Mouse (Mus musculus) heart, postnatal 0 days (tissue): ENCODE results near the gene Caskin2. TPM values are rescaled to one million over a fixed set of nuclear protein-coding genes. Genes with fewer than 3 reads are reported as not detected.

Source experiments
- ATAC-seq: fragments of 200-750 bp; cut with Nextera tagmentation; 2 replicates; pipeline ENCODE4 v1.8.0; 2017; ENCODE audit warnings: low read depth, moderate number of reproducible peaks, moderate library complexity; ENCODE audit not compliant: insufficient read depth
- DNase-seq: peaks from one replicate; pipeline ENCODE4 v3.0.0-alpha.2; 2016; ENCODE audit warnings: low spot score
- H3K27ac ChIP-seq: fragments of 300-500 bp; sonication (generic); 2 replicates; pipeline ENCODE4 v1.5.1; 2014; ENCODE audit warnings: low read depth, mild to moderate bottlenecking
- H3K27me3 ChIP-seq: fragments of 300-500 bp; sonication (generic); 2 replicates; pipeline ENCODE4 v1.6.1; 2014; ENCODE audit warnings: low read length, mixed read lengths; ENCODE audit not compliant: control insufficient read depth, insufficient read depth
- H3K36me3 ChIP-seq: fragments of 300-500 bp; sonication (generic); replicated peaks from 2 replicates; pipeline ENCODE4 v1.6.1; 2014; ENCODE audit warnings: low read length, mixed read lengths; ENCODE audit not compliant: control insufficient read depth, insufficient read depth
- H3K4me1 ChIP-seq: fragments of 300-500 bp; sonication (generic); 2 replicates; pipeline ENCODE4 v1.6.1; 2014; ENCODE audit warnings: antibody characterized with exemption; ENCODE audit not compliant: control insufficient read depth, insufficient read depth
- H3K4me2 ChIP-seq: fragments of 300-500 bp; sonication (generic); 2 replicates; pipeline ENCODE4 v1.6.1; 2014; ENCODE audit warnings: low read depth, mild to moderate bottlenecking, low read length, moderate library complexity
- H3K4me3 ChIP-seq: fragments of 300-500 bp; sonication (generic); 2 replicates; pipeline ENCODE4 v1.5.1; 2014; ENCODE audit warnings: low read depth, low read length
- H3K9ac ChIP-seq: fragments of 300-500 bp; sonication (generic); replicated peaks from 2 replicates; pipeline ENCODE4 v1.6.1; 2014; ENCODE audit warnings: low read depth, low read length, mixed read lengths
- H3K9me3 ChIP-seq: fragments of 300-500 bp; sonication (generic); replicated peaks from 2 replicates; pipeline ENCODE4 v1.6.1; 2016; ENCODE audit warnings: low read length; ENCODE audit not compliant: control insufficient read depth
- CTCF ChIP-seq: IDR thresholded peaks from 2 replicates; pipeline ENCODE4 v1.5.1; 2016; ENCODE audit warnings: antibody characterized with exemption, control low read depth, low read depth
- EP300 ChIP-seq: IDR thresholded peaks from 2 replicates; pipeline ENCODE4 v1.6.1; 2016; ENCODE audit warnings: antibody characterized with exemption, low read depth
- WGBS: fragments of 180-500 bp; shearing (Covaris S2); extraction: QIAGEN DNeasy Blood & Tissue Kit; methylation state at CpG from one replicate; pipeline ENCODE4 v1.1.7; 2014; 5-methylcytosine and 5-hydroxymethylcytosine counted together
- polyA plus RNA-seq: library from polyadenylated mRNA; unstranded; fragments of >200 nt; fragmentation: Nextera tagmentation; extraction: Ambion mirVana; gene quantifications from 2 replicates; pipeline ENCODE4 v1.2.1, GENCODE M21; 2015
- total RNA-seq: library from RNA; depleted of rRNA; stranded (reverse); fragments of >200 nt; gene quantifications from 2 replicates; pipeline ENCODE4 v1.2.3, GENCODE M21; 2014; ENCODE audit warnings: low replicate concordance

Caskin2 gene
- total and polyA plus RNA-seq, 2 experiments from 2014 or later: 14.2 to 62.1 TPM

DNA sequence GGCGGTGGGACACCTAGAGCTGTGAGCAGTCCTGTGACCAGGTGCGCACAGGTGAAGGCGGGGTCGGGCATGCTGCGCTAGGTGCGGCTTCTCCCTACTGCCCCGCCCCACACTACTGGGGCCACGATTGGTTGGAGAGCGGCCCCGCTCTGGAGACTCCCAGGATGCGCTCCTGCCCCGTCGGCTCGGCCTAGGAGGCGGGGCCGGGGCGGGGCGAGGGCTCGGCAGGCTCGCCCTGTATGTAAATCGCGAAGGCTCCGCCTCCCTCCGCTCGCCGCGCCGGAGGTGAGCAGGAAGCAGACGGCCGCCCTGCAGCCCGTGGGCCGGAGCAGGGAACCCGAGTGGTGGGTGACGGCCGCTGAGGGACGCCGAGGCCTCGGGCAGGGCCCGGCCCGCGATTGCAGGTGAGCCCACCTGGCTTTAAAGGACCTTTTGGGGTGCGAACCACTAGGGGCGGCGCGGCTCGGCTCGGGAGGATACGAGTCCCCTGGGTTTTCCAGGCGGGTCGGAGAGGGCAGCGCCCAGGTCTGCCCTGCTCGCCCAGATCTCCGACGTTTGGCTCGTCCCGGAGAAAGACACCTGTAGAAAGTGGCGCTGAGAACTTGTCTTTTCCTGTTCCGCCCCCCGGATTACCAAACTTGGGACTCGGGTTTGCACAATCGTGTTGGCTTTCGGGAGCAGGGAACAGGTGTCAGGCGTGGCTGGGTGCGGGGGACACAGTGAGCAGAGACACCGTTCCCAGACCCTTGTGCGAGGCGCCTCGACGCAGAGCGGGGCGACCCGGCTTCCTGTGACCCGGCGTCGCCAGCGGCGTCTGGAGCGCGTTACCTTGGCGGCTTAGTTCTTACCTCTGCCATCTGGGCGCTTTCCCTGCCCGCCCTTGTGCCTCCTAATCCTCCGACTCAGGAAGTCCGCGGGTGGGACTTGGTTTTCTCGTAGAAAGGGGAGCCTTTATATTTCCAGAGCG lies 10.6 kb upstream of the Caskin2 start, which contains the start of gene Llgl2:
Llgl2 (plus strand) TSS at position 276 of the 967 bp plus-strand sequence.
- TF ChIP-seq CTCF (no peak), EP300 (no peak)

DNA sequence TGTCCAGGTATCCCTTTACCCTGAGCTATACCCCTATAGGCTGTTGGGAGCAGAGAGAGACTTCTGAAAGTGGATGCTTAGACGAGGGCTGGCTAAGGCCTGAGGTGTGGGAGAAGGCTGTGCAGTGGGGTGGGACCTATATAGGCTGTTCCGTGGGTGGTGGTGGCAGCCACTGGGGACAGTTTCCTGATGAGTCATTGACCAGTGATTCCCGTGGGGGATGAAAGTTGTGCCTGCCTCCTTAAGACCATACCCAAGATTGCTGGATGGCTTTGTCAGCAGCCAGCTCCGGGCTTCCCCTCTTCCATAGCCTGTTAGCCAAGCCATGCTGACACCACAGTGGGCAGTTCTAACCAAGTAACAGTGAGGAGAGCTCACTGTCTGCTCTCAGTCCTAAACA lies 7.6 kb upstream of the Caskin2 start:
- H3K27ac ChIP-seq: no peak overlapping the region
- no peak overlapping the region for H3K4me3 ChIP-seq
- H3K9me3 ChIP-seq: no peaks in the 10 kb centered on the region
- H3K27me3 ChIP-seq: no peaks in the 10 kb centered on the region
- H3K9ac ChIP-seq: no peak overlapping the region
- WGBS: 65% methylated on average over 4 of the region's 4 CpGs
- no peak for TF ChIP-seq EP300
- no peak overlapping the region for H3K4me2 ChIP-seq
- 0 out of 2 replicates have a peak, but pooled peaks cover 7% of the 10 kb centered on the region for H3K4me1 ChIP-seq
- peaks cover 38% of the 10 kb centered on the region for H3K36me3 ChIP-seq
- DNase-seq: no peak
- ATAC-seq: no peak

More for the DNA sequence above, 10.6 kb upstream of the Caskin2 start, which contains the start of gene Llgl2:
- peak within 1 kb of the TSS; percentile 97 for H3K4me2 ChIP-seq
- ATAC-seq (peak; percentile 94), DNase-seq (peak; percentile 86)
- peak within 1 kb of the TSS; percentile 87 for H3K4me3 ChIP-seq
- peak within 1 kb of the TSS; percentile 68 for H3K9ac ChIP-seq
- under 1% methylated on average over 85 of the region's 87 CpGs for WGBS
- H3K9me3 ChIP-seq: no peaks in the 10 kb centered on the region
- peaks cover 8% of the 10 kb centered on the region; the same call in 1 of the 2 replicates for H3K4me1 ChIP-seq
- peaks cover 27% of the 10 kb centered on the region for H3K36me3 ChIP-seq
- H3K27me3 ChIP-seq: no peaks in the 10 kb centered on the region
- H3K27ac ChIP-seq: 0 out of 2 replicates have a peak within 1 kb of the TSS, but pooled peaks have one; percentile 11

DNA sequence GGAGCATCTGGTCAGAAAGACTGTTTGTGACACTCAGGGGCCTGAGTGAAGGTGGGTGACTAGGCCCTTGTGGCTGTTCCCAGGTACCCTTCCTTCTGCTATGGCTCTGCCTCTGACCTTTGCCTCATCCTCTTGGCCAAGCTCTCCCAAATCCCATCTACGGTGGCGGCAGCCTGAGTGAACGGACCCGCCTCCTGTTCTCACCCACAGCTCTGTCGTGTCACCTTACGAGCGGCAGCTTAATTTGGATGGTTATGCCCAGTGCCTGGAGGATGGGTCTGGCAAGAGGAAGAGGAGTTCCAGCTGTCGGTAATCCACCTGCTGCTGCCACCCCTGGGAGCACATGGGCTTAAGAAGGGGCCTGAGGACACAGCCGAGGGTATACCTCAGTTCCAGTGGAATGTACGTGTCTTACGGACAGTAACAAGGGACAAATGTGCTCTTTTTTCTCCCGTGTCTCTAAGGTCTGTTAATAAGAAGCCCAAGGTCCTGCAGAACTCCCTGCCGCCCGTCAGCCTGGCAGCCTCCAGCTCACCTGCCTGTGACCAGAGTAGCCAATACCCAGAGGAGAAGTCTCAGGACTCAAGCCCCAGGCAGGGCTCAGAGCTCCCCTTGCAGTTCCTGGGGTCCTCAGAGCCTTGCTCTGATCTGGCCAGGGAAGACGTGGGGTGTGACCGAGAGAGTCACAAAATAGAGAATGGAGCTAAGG lies 6.6 kb upstream of the Caskin2 start:
- ATAC-seq (no peak), DNase-seq (no peak)
- no peaks in the 10 kb centered on the region for H3K9me3 ChIP-seq
- no peak overlapping the region for H3K27ac ChIP-seq
- no peaks in the 10 kb centered on the region for H3K27me3 ChIP-seq
- no peak overlapping the region for H3K4me2 ChIP-seq
- 79% methylated on average over 16 of the region's 16 CpGs for WGBS
- H3K9ac ChIP-seq: no peak overlapping the region
- H3K4me1 ChIP-seq: peaks cover 13% of the 10 kb centered on the region
- no peak overlapping the region for H3K4me3 ChIP-seq
- TF ChIP-seq CTCF (no peak), EP300 (no peak)
- peaks cover 38% of the 10 kb centered on the region for H3K36me3 ChIP-seq

DNA sequence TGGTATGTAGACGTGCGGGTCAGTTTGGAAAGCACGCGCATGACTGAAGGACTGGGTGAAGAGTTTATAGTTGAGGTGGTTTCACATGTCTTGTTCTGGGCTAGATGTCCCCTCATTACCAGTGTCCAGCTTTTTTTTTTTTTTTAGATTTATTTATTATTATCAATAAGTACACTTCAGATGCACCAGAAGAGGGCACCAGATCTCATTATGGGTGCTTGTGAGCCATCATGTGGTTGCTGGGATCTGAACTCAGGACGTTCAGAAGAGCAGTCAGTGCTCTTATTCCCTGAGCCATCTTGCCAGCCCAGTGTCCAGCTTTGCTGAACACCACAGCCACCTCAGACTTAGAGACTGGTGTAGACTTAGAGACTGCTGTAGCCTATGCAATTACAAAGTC lies 3.9 kb upstream of the Caskin2 start:
- Histone ChIP-seq H3K36me3 (peaks cover 33% of the 10 kb centered on the region), H3K4me2 (no peak overlapping the region), H3K9me3 (no peaks in the 10 kb centered on the region), H3K4me1 (peaks cover 8% of the 10 kb centered on the region), H3K4me3 (no peak overlapping the region), H3K27me3 (no peaks in the 10 kb centered on the region), H3K27ac (no peak overlapping the region), H3K9ac (no peak overlapping the region)
- TF ChIP-seq EP300 (no peak), CTCF (no peak; the same call in 1 of the 2 replicates)
- no peak for DNase-seq
- no peak for ATAC-seq
- 86% methylated on average over 5 of the region's 5 CpGs for WGBS

DNA sequence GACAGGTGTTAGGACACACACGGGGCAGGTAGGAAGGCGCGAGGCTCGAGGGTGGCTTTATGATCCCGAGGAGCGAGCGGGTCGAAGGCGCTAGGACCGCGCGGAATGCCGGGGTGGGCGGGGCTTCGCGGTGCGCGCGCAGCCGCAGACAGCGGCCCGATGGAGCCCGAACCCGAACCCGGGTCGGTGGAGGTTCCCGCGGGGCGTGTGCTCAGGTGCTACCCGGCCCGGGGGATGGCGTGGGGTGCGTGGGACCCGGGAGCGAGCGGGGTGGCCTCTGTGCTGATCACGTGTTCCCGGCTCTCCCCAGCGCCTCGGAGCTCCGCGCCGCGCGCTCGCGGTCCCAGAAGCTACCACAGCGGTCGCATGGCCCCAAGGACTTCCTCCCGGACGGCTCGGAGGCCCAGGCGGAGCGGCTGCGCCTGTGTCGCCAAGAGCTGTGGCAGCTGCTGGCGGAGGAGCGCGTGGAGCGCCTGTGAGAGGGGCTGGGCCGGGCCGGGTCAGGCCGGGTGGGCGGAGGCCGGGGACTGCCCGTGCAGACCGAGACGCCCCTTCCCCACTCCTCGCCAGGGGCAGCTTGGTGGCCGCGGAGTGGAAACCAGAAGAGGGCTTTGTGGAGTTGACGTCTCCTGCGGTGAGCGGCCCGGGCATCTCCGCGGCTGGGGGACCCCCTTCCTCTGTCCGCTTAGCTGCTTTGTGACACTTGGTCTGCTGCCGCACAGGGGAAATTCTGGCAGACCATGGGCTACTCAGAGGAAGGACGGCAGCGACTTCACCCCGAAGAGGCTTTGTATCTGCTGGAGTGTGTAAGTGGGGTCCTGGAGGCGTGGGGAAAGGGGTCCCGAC lies 1.4 kb upstream of the Caskin2 start, which contains the start of gene Tsen54:
Tsen54 (plus strand) TSS at position 120 of the 846 bp plus-strand sequence.
- H3K27me3 ChIP-seq: no peaks in the 10 kb centered on the region
- WGBS: under 1% methylated on average over 83 of the region's 84 CpGs
- ATAC-seq: peak; percentile 32
- H3K36me3 ChIP-seq: peaks cover 14% of the 10 kb centered on the region
- H3K9ac ChIP-seq: peak within 1 kb of the TSS; percentile 73
- peak; percentile 59 for DNase-seq
- no peak for TF ChIP-seq CTCF
- TF ChIP-seq EP300: no peak
- H3K4me3 ChIP-seq: peak within 1 kb of the TSS; percentile 65
- H3K27ac ChIP-seq: peak within 1 kb of the TSS; percentile 47
- peaks cover 30% of the 10 kb centered on the region for H3K4me1 ChIP-seq
- peak within 1 kb of the TSS; percentile 98 for H3K4me2 ChIP-seq
- no peaks in the 10 kb centered on the region for H3K9me3 ChIP-seq
